Mouse (Mus musculus) lung, postnatal 4 days (tissue): ENCODE data around the gene Spryd3.
"Not testable (repeated sequence)": the region's sequence is repeated elsewhere in the genome, so short reads cannot be mapped to it uniquely, and the experiment has no call there.

ENCODE experiments used
- DNase-seq, 2 experiments: peaks; one replicate each; pipeline ENCODE4 v3.0.0; 2021

Spryd3 gene

DNA sequence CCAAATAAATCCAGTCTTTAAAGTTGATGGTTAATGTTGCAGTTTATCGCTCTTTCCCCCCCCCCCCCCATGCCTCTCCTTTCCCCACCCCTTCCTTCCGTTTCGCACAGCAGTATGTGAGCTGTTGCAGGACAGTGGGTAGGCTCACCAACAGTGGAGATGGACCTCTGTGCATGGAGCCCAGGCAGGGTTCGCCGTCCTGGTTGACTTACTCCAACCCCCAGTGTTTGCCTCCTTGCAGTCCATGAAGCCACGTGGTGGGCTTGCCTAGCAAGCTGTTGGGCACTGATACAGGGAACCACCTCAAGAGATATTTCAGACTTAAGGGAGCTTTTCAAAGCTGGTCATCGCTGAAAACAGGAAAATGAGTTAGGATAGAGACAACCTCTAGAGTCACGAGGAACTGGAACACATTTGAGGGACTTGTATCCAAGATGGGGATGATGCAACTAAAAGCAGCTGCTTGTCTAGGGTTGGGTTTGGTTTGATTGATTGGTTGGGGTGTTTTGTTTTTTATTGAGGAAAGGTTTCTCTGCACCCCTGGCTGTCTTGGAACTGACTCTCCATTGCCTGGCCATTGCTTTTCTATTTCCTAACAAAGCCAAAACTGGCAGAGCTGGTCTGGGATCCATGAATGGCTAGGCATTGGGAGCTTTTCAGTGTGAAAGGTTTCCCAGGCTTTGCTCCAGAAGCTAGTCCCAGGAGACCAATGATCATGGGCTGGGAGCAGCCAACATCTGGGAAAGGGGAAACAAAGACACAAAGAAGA is 38.7 kb downstream of the Spryd3 start:
- no peak for DNase-seq

DNA sequence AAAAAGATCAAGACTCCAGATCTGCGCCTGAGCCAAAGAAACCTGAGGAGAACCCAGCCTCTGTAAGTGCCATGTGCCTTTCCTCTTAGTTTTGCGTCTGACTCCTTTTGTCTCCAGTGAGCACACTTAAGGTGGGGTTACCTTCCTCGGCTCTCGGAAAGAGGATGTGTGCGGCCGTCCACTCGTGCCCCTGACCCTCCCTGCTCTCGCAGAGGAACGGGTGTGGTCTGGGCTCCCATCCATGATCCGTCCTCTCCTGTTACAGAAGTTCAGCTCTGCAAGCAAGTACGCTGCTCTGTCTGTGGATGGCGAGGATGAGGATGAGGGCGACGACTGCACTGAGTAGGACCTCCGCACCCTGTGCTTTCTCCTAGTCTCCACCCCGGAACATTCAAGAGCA is 41.0 kb downstream of the Spryd3 start:
- no peak for DNase-seq

DNA sequence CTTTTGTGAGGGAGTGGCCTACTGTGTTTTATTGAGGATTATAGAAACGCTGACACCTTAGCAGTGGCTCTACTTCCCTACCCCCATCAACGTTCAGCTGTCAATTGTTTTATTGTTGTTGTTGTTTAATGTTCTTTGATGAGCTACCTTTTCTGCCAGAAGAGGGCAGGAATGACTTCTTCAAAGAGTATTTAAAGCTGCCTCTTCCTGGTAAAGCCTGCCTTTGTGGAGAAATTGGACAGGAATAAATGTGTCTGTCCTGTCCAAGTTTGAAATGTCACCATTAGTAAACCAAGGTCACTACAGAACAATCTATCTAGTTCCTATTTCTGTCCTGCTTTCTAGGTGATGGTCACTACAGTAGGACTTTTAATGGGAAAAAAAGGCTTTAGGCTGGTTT is 41.9 kb downstream of the Spryd3 start:
- DNase-seq = no peak

DNA sequence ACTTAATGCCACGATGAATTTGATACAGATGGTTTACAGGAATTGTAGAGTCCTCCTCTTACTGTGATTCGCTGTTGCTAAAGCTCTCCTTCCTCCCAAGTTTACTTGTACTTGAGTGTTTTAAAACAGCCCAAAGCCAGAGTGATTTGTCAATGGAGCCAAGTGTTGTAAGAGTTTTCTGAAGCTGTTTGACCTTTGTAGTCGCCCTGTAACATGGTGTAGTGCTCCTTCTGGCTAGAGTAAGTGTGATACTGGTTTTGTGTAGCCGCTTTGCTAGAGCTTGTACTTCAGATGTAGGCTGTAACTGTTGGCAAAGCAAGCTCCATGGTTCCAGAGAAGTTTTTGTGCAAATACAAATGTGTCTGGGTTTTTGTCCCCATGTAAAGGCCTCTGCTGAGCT is 43.8 kb downstream of the Spryd3 start:
- DNase-seq = no peak

DNA sequence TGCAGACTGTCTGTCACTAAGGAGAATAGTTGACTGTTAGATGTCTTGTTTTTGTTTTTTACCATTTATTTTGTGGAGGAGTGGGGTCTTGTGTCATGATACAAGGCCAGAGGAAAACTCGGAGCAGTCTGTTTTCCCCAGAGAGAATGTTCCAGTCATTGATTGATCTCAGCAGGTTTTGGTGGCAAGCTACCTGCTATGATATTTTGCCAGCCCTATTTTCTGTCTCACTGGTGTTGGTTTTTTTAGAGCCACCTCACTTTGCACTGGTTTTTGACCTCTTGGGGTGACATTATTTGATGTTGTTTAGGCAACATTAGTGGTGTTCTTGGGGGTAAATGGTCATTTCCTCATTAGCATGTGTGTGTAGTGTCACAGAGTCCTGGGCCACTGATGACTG is 44.3 kb downstream of the Spryd3 start:
- no peak for DNase-seq

DNA sequence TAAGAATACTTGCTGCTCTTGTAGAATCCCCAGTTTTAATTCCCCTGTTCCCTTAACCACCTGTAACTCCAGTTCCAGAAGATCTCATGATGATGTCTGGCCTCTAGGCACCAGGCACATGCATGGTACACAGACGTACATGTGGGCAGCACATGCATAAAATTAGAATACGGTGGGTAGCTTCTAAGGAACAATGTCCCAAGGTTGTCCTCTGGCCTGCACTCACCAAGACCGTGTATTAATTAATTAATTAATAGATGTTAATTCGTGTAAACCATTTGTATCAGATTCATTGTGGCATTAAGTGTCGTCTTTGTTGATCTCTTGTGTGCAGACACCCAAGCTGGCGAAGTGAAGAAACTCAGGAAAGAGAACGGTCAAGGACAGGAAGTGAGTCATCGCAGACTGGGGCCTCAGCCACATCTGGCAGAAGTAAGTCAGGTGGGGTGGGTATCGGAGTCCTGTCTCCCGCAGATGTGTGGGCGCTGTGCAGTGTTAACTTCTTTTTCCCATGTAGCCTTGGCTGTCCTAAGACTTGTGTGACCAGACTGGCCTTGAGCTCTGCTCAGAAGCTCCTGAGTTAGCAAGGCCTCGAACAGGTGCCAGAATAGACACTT is 44.9 kb downstream of the Spryd3 start:
- peak in 1 of 2 experiments; percentile 43 for DNase-seq

DNA sequence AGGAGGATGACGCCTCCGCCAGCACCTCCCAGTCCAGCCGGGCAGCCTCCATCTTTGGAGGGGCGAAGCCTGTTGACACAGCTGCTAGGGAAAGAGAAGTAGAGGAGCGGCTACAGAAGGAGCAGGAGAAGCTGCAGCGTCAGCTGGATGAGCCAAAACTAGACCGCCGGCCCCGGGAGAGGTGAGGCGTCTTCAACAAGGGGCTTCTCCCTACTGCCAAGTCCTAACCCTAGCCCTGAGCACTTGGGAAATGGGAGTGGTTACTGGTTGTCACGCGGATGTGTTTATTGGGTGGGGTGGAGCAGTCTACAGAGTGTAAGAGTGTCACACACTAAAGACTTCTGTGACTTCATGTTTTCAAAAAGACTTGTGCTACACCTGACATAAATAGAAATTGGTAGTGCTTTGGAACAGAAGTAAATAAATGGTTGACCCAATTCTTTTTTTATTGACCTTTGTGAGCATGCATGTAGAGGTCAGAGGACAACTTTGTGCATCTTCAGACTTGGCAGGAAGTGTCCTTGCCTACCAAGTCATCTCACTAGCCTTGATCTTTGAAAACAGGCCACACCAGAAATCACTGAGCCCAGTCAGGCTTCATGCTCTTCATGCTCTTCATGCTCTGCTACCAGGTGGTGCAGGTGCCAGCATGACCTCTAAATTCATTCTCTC is 46.0 kb downstream of the Spryd3 start:
- DNase-seq = no peak

DNA sequence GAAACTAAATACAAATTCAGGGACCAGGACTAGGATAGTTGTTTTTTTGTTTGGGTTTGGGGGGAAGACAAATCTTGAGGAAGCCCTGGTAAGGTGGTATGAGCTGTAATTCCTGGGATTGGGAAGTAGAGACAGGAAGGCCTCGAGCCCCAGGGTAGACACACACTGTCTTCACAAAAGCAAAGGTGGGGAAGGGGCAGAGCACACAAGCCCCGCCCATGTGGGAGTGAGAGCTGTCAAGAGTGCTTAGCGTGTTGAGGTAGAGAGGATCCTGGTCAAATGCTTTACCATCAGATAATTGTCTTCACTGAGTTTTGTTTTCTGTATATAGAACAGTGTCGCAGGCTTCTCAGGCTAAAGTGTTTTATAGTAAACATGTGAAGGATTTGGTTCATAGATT is 53.0 kb downstream of the Spryd3 start:
- no peak for DNase-seq

DNA sequence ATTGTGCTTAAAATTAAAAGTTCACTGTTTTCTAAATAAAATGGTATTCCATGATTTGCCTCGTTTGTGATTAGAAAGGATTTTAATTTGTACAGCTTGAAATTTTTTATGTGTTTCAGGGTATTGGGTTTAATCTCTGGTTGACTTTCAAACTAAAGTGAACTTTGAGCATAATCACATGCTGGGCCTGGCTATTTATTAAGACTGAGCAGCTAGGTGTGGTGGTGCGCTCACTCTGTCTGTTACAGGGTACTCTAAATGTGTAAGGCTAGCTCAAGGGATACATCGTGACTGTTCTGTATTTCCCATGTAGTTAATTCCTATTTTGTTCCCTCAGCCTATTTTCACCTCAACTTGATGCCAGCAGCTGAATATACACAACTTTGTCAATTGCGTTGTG is 53.9 kb downstream of the Spryd3 start:
- no peak for DNase-seq

DNA sequence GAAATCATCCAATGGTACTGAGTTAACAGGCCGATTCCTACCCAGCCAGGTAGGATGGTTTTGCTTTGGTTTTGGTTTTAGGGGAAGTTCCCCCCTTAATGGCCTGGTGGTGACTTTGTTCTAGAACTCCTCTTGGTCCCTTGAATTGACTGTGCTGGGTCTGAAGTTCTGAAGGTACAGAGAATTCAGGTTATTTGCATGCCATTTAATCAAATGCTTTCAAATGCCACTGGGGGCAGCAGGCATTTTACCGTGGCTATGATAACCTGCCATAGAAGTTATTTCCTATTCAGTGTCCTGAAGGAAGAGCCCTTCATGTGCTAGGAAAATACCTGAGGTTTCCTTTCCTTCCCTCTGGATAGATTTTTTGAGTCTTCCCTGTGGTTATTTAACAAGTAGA is 55.6 kb downstream of the Spryd3 start:
- DNase-seq = no peak

DNA sequence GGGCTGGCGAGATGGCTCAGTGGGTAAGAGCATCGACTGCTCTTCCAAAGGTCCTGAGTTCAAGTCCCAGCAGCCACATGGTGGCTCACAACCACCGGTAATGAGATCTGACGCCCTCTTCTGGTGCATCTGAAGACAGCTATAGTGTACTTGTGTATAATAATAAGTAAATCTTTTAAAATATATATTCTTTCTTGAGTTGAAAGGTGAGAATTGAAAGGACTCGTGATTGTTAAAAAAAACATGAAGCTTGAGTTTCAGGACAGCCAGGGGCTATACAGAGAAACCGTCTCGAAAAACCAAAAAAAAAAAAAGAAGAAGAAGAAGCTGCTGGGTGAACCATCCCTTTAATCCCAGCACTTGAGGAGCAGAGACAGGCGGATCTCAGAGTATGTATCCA is 56.1 kb downstream of the Spryd3 start:
- DNase-seq = not testable (repeated sequence)

DNA sequence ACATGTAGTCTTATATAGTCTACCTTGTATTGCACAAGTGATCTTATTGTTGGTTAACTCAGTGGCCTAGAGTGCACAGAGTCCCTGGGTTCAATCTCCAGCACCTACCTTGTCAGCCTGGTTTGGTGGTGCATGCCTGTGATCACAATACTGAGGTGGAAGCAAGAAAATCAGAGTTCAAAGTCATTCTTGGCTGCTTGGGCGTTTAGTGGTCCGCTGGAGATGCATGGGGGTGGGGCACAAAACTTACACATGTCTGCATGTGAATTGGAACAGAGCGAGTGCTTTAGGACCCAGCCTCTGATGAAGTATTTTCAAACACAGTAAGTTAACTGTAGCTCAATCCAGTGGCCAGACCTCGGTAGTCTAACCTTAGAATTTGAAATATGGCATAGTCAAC is 56.8 kb downstream of the Spryd3 start:
- no peak for DNase-seq

DNA sequence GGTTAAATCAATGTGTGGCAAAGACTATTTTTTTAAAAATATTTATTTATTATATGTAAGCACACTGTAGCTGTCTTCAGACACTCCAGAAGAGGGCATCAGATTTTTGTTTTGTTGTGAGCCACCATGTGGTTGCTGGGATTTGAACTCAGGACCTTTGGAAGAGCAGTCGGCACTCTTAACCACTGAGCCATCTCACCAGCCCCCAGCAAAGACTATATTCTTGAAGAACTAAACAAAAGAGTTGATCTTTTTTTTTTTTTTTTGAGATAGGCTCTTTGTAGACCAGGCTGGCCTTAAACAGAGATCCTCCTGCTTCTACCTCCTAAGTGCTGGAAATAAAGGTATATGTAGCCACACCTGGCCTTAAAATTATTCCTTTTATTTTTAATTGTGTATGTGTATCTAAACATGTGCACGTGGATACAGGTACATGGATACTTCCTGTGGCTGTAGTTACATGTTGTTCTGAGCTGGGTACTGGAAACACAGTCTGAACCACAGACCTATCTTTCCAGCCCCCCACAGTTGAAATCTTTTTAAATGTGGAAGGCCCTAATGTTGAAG is 58.8 kb downstream of the Spryd3 start:
- no peak for DNase-seq

DNA sequence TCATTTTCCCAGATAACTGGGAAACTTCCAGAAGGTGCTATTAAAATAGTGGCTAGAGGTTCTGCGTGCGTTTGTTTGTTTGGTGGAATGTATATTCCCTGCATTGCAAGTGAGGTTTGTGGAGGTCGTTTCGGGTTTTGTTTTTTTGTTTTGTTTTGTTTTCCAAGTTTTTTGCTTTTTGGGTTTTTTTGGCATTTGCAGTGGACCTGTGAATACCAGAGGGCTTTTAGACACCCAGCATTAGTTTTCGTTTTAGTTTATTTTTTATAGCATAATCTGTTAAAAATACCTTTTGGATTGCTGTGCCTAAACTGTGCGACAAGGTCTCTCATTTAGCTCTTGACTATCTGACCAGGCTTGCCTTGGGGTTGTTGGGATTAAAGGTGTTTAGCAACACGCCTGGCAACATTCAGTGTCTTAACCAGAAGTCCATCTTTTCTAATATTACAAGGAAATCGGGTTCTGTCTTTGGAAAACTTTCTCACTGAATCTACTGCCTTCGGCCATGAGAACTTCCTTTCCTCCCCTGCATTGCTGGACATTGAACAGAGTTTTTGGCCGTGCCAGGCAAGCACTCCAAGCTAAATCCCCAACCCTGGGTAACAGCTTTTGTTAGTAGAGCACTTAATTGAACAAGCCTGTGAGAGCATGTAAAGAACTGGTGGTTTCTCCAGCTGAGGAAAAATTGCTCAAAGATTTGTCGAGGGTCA is 61.0 kb downstream of the Spryd3 start:
- no peak for DNase-seq

DNA sequence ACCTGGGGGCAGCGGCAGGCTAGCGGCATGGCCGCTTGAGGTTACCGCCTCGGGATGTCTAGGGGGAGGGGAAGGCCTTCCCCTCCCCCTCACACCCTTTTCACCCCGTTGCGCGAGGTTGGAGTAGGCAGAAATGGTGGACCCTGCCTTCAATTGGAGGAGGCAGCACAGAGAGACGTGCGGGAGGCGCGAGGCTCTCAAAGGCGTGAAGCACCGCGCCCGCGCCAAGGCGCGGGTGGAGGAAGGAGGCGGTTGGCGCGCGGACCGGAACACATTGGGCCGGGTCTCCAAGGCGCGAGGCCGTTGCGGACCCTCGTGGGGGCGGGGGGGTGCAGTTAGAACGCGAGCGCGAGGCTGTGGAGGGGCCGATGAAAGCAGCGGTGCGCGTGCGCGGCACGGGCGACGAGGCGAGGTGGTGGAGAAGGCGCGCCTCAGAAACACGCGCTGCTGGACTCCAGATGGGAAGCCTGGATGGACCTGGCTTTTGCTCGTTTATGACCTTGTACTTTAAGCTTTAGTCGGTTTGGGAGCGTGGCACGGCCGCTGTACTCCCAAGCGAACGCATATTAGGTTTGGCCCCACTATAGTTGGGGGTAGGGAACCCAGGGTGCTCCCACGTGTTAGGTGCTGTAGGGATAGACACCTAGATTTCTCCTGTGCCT is 61.8 kb downstream of the Spryd3 start:
- peak; percentile 69 to 74 for DNase-seq

DNA sequence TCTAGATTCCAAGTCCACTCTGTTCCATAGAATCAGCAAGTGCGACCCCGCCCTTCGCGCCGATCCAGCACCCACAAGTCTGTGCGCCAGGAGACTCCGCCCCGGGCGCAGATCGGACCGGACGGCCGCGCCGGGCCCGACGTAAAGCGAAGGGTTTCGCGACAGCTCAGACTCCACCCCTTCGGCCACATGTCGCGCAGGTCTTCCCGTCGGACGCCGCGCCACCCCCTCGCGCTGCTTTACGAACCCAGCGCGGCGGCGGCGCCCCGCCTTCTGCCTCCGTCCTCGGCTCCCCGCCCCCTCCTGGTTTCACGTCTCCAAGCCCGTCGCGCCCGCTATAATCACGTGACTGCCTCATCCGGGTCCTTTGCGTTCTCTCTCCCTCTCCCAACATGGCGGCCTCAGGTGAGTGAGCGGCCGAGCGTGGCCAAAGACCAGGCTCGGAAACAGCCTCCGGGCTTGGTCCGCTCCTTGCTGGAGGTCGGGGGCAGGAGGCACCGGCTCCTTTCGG is 62.4 kb downstream of the Spryd3 start, which contains the start of gene Eif4b:
TSS of gene Eif4b (plus strand) at position 215 of the 511 bp plus-strand sequence.
- peak; percentile 99 to 100 for DNase-seq

DNA sequence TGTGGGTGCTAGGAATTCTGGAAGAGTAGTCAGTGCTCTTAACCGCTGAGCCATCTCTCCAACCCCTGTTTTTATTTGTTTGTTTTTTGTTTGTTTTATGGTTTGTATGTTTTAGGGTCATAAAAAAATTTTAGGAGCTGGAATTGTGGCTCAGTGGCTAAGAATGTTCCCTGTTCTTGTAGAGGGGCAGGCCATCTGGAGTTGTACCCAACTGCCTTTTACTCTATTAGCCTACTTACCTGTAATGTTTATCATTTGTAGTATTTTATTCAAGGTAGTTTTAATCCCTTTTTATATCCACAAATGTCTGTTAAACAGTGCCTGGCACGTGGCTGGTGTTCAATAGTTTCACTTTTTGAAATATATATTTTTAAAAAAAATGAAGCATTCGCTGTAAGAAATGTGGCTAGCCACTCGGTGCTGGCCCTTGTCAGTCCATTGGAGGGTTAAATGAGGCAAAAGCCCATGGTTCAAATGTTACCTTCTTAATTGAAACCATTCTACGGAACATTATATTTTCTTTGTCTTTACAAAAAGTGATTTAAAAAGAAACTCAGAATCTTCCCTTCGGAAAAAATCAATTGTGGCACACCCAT is 63.0 kb downstream of the Spryd3 start:
- DNase-seq = no peak

DNA sequence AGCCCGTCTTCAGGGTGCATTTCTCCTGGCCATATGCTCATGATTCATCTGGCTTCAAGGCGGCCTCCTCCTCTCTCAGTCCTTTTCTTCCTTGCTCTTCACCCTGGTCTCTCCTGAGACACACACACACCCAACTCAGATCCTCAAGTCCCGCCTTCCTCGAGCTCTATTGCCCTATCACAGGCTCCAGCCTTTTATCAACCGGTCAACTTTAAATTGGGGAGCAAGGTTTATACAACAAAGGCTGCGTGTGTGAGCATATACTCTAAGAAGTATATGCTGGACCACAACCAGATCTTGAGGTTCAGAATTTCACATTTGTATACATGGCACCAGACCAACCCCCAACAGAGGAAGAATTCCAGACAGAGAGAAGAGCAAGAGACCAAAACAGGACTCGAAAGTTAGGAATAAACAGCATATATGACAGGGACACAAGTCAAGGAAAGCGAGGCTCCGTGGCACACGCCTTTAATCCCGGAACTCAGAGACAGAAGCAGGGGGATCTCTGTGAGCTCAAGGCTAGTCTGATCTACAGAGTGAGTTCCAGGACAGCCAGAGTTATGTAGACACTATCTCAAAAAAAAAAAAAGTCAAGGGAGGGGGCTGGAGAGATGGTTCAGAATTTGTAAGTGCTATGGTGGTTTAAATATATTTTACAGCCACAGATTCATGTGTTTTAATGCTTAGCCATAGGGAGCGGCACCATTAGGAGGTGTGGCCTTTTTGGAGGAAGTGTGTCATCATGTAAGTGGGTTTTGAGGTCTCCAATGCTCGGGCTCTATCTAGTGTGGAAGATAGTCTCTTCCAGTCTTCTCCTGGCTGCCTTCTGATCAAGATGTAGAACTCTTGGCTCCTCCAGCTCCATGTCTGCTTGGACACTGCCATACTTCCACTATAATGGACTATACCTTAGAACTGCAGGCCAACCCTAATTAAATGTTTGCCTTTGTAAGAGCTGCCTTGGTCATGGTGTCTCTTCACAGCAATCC is 65.3 kb downstream of the Spryd3 start:
- DNase-seq = no peak
